Mouse (Mus musculus): Measurements from ENCODE around the gene Spice1.

Gene Spice1

DNA sequence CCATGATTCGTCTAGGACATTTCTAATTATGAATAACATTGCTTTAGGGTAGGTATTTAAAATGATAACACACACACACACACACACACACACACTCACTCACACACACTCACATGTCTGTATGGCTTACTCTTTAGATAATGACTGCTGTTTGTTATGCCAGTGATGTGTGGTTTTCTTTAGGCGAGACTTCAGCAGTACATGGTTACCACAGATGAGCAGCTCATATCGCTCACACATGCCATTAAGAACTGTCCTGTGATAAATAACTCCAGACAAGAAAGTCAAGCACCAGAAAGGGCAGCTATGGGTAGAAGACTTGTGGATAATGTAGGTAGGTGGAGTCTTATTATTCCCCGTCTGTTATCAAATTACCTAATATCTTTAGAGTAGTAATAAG is 28.5 kb downstream of the Spice1 start:
- DNase-seq (ENCODE audit: low read depth), result no peak

DNA sequence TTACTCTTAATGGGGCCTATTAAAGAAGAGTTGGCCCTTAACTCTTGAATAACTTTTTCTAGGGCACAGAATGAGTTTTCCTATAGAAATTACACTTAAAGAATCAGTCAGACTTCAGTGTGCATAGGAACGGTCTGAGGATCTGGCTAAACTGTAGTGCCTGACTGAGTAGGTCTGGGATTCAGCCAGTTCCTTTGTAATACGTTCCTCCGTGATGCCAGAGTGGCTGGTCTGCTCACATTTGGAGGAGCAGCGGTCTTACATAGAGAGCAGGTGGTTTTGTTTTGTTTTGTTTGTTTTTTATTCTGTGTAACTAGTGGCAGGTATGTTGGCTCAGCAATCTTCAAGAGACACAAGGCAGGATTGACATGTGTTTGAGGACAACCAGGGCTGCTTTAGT is 33.1 kb downstream of the Spice1 start:
- no peak for DNase-seq (ENCODE audit: low read depth)

DNA sequence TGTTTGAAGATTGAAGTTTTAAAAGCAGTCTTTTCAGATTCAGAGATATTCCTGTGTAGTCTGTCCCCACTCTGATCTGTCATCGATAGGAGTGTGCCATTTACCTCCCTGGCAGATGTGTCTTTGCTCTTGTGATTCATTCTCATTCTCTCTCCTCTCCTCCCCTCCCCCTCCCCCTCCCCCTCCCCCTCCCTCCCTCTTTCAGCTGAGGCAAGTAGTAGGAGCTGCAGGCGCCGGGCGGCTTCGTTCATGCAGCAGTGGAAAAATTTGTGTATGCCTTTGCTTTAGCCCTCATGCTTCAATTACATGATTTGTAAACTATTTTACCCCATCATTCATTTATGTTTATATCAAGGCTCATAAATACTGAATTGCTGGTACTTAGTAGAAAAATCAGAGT is 34.7 kb downstream of the Spice1 start:
- no peak for DNase-seq (ENCODE audit: low read depth)

DNA sequence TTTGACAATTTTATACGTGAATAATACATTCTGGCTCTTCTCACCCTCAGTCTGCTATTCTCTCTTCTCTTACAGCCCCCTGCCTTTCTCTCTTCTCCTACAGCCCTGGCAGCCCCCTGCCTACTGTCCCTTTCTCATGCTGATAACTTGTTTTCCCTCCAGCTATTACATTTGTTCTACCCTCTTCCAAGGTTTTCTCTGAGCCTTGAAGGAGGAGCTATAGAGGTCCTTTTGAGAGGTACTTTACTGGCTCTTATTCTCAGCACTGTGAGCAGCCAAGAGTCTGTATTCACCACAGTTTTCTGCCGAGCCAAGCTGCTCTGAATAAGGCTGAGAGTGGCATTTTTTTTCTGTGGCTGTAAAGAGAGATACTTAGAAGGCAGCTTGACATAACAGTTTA is 36.6 kb downstream of the Spice1 start:
- no peak for DNase-seq (ENCODE audit: low read depth)

DNA sequence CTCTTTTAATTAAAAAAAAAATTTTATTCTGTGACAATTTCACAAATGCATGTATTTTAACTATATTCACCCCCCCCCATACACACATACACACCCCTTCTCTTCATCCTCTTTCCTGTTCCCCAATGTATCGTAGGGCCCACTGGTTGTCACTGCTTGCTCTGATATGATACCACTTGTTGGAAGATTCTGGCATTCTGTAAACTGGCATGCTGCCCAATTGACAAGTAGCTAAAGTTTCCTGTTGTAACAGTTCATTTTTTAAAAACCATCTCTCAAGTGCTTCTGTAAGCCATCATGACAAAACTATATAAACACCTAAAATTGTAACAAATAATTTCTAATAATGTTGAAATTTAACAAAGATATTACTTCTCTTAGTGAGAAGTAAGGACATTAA is 37.3 kb downstream of the Spice1 start:
- no peak for DNase-seq (ENCODE audit: low read depth)

GRCm38 (mm10) chr16:44391877-44392548 is 45.1 kb downstream of the Spice1 start:
- peak; percentile 47 for DNase-seq (ENCODE audit: low read depth)

- DNase-seq (ENCODE audit: low read depth), result peak; percentile 43
Measured at GRCm38 (mm10) chr16:44394577-44395243, 47.8 kb downstream of the Spice1 start, which contains the start of gene Cfap44. Gene Cfap44, plus strand, starts transcription at chr16:44394796.

DNA sequence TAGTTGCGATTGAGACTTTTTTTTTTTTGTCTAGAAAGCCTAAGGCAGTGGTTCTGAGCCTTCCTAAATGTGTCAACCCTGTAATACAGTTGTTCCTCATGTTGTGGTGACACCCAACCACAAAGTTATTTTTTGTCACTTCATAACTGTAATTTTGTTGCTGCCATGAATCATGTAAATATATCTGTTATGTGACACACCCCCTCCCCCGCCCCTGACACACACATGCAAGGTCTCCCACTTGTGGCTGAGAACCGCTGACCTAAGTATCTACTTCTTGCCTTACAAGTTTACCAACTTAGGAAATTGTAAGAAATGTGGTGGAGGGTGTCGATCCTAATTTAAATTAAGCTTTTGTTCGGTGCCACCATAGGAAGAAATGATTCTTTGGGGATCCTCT is 58.0 kb downstream of the Spice1 start:
- DNase-seq (ENCODE audit: low read depth), result no peak

DNA sequence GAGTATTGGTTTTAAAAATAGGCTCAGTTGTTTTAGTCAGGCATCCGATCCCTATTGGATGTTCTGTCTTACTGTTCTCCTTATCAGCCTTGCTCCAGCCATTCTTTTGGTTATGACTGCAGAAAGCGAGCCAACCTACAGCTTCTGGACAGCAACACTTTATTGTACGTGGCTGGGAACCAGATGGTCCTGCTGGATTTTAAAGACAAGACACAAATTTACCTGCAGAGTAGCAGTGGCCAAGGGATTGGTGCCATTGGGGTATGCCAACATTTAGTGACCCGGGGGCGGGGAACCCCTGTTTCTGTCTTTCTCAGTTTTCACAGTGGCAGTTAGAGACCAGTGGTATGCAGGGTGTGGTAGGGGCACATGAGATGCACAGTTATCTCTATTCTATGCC is 60.3 kb downstream of the Spice1 start:
- DNase-seq (ENCODE audit: low read depth), result no peak

DNA sequence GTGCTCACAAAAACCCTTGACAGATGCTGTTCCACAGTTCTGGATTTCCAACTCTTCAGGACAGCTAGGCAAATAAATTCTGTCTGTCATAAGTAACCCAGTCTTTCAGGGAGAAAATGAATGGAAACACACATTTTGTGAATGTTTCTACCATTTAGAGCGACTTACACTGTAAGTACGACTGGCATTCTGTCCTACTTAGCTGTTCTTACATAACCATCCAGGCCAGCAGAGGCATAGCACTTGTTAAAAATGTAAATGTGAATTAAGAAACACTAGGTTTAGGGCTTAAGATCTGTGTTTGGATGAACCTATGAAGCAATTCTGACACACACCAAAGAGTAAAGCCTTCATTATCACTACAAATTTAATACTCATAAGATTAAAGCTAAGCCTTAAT is 61.4 kb downstream of the Spice1 start:
- no peak for DNase-seq (ENCODE audit: low read depth)

DNA sequence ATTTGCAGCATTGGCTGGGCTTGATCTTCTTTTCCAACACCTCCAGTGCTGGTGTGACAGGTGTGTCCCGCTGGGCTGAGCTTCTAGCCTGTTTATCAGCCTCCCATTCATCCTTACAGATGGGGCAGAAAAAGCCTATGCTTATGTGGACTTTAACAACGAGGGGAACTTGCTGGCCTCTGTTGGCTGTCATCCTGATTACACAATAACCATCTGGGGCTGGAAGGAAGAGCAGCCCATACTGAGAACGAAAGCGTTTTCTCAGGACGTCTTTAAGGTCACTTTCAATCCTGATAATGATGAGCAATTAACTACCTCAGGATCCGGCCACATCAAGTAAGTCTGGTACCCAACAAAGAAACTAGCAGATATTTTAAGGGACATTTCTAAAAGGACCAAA is 63.3 kb downstream of the Spice1 start:
- DNase-seq (ENCODE audit: low read depth), result no peak

DNA sequence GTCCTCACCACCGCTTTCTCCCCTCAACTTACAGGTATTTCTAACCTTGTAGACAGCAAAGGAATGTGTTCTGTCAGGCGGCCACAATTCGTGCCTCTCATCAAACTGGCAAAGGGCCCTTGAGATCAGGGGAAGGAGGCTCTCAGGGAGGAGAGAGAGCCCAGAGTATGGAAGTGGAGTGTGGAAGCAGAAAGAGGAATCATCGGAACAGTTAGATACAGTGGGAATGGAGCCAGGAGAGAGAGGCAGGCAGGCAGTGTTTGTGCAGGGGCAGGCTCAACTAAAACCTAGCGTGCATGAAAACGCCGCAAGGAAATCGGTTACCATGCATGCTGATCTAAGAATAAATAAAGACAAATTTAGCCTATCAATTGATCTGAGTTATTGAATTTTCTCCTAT is 70.7 kb downstream of the Spice1 start:
- no peak for DNase-seq (ENCODE audit: low read depth)

- no peak for DNase-seq (ENCODE audit: low read depth)
Measured at GRCm38 (mm10) chr16:44421735-44422134, 74.8 kb downstream of the Spice1 start.

DNA sequence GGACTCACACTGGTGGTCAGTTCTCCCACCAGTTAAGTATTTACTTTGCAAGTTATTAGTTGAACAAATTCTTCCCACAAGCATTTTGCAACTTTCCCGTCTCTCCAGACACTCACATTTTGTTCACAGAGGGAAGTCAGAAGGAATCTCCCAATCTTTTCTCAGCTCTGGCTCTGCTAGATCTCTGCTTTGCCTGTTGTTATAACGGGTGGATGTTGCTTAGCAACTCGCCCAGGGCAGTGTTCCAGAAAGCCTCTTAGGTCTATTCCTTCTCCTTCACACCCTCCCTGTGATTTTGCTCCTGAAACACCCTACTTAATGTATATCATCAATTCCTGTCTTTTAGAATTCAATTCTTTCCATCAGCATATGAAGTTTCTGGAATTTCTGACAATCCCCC is 76.6 kb downstream of the Spice1 start:
- no peak for DNase-seq (ENCODE audit: low read depth)

GRCm38 (mm10) chr16:44428456-44428855 is 81.5 kb downstream of the Spice1 start:
- no peak for DNase-seq (ENCODE audit: low read depth)

GRCm38 (mm10) chr16:44430021-44430420 is 83.1 kb downstream of the Spice1 start:
- DNase-seq (ENCODE audit: low read depth), result no peak

- DNase-seq (ENCODE audit: low read depth), result no peak
Measured at GRCm38 (mm10) chr16:44434931-44435330, 88.0 kb downstream of the Spice1 start.

GRCm38 (mm10) chr16:44435481-44435880 is 88.6 kb downstream of the Spice1 start:
- DNase-seq (ENCODE audit: low read depth), result no peak
